Mouse (Mus musculus) right cerebral cortex, postnatal 25 days (tissue): Measurements from ENCODE around the gene Rwdd4a.

Source experiments
- DNase-seq: peaks from one replicate; pipeline ENCODE4 v3.0.0; 2022

Rwdd4a gene

GRCm38 (mm10) chr8:47590400-47590799 is 56.9 kb downstream of the Rwdd4a start:
- DNase-seq: no peak

DNA sequence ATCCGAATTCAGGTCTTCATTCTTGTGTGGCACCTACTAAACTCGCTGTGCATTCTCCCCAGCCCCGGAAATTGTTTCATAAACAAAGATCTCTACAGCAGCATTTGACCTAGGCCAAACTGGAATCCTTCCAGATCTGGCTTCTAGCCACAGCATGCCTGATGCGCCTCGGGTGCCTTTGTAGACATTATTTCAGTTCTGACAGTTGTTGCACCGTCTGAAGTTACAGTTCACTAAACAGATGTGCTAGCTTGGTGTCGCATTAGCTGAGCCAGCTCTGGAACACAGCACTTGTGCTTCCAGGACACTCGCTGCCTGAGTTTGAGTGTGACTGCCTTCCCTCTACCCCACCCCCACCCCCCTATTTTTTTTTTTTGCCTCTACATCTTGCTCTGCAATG is 67.2 kb downstream of the Rwdd4a start:
- no peak for DNase-seq
